Mouse (Mus musculus): ENCODE measurements around the gene Fnip2. TPM values are rescaled to one million over a fixed set of nuclear protein-coding genes. Genes with fewer than 3 reads are reported as not detected.
A peak's percentile ranks its signal among the peaks of the same experiment; 100 is the strongest.

Gene Fnip2
- total and polyA plus RNA-seq, 3 experiments = 4.2 to 28.1 (median 12.2) TPM

DNA sequence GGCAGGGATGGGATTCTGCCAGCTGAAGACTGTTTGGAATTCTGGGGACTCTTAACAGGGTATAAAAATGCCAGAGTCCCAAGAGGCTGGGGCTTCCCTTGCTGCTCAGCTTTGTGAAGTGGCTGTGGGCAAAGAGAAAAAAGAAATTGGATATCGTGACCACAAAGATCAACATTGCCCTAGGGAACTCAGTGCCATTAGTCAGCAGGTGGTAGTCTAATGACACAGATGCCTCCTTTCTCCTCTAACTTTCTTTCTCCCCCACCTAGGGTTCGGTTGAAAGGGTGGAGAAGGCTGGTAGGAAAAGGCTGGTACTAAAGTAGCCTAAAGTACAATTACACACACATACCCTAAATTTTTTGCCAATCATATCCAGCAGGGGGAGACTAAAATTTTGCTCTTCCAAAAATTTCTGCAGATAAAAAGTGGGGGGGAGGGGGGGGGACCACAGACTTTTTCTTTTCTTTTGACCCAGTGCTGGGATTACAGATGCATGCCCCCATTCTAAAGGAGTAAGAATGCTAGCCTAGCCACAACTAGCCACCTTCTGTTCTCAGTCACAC is 66.3 kb downstream of the Fnip2 start:
- Histone ChIP-seq H3K27ac (no peak overlapping the region), H3K4me1 (ENCODE audit: control insufficient read depth, insufficient read depth, low read length) (no peaks in the 10 kb centered on the region), H3K27me3 (ENCODE audit: control insufficient read depth, insufficient read depth, low read length) (no peaks in the 10 kb centered on the region), H3K36me3 (ENCODE audit: control insufficient read depth, insufficient read depth, low read length) (peaks cover 5% of the 10 kb centered on the region; the same call in 1 of the 2 replicates), H3K4me3 (no peak overlapping the region), H3K9ac (ENCODE audit: low read depth, low read length) (no peak overlapping the region), H3K79me2 (replicated peaks; ENCODE audit: control insufficient read depth, insufficient read depth, low read length) (no peaks in the 10 kb centered on the region)
- 84% methylated on average over 2 of the region's 2 CpGs for WGBS
- TF ChIP-seq POLR2A (IDR thresholded peaks at IDR 0.05; ENCODE audit: insufficient read depth, low read depth, low read length) (no peak), CTCF (IDR thresholded peaks at IDR 0.05) (peak; percentile 43)
- intact Hi-C loops (cut with DNase I) = loop anchor here (2.0 to 5.0 kb wide), 5 partner anchors 16 to 298 kb away; partner anchors contain the start of gene Fnip2
- DNase-seq = no peak

DNA sequence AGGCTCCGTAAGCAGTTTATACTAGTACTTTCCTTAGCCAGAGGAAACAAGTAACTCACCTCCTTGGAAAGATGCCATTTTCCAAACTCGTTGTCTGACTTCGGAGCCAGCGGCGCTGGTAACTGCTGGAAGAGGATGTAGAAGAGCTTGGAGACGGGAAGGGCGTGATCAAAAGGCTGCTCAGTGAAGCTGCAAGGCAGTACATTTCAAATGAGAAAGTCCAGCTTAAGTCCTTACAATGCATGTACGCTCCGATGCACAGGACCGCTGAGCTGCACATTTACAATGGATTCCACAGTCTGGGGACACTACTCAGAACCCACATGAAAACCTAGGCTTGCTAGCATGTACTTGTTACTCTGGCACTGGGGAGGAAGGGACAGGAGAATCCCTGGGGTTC is 67.3 kb downstream of the Fnip2 start:
- Histone ChIP-seq H3K4me1 (ENCODE audit: control insufficient read depth, insufficient read depth, low read length) (no peaks in the 10 kb centered on the region), H3K9ac (ENCODE audit: low read depth, low read length) (no peak overlapping the region), H3K4me3 (no peak overlapping the region), H3K36me3 (ENCODE audit: control insufficient read depth, insufficient read depth, low read length) (peaks cover 5% of the 10 kb centered on the region; the same call in 1 of the 2 replicates), H3K79me2 (replicated peaks; ENCODE audit: control insufficient read depth, insufficient read depth, low read length) (no peaks in the 10 kb centered on the region), H3K27me3 (ENCODE audit: control insufficient read depth, insufficient read depth, low read length) (no peaks in the 10 kb centered on the region), H3K27ac (peak overlapping the region; percentile 24; the same call in 1 of the 2 replicates)
- WGBS = 45% methylated on average over 10 of the region's 10 CpGs
- TF ChIP-seq CTCF (IDR thresholded peaks at IDR 0.05) = no peak
- TF ChIP-seq POLR2A (IDR thresholded peaks at IDR 0.05; ENCODE audit: insufficient read depth, low read depth, low read length) = no peak
- 0 out of 2 replicates have a peak, but pooled peaks have one; percentile 60 for TF ChIP-seq EP300 (IDR thresholded peaks at IDR 0.05; ENCODE audit: insufficient read depth, low read depth, low read length)
- DNase-seq = peak in 1 of 2 experiments; percentile 57
- intact Hi-C loops (cut with DNase I) = loop anchor here (2.0 to 5.0 kb wide), 5 partner anchors 17 to 297 kb away; partner anchors contain the start of gene Fnip2

DNA sequence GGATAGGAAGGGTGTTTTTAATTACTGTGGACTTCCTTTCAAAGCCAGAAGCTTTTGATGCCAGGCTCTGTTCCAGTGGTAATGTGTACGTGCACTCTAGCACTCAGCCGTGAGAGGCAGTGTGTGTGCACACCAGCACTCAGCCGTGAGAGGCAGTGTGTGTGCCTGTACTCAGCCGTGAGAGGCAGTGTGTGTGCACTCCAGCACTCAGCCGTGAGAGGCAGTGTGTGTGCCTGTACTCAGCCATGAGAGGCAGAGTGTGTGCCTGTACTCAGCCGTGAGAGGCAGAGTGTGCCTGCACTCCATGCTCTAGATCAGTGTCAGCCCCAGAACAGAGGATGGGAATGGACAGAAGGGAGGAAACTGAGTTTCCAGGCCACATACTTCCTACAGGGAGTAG is 70.9 kb downstream of the Fnip2 start:
- no peaks in the 10 kb centered on the region for H3K79me2 ChIP-seq (replicated peaks; ENCODE audit: control insufficient read depth, insufficient read depth, low read length)
- DNase-seq = no peak
- 86% methylated on average over 6 of the region's 6 CpGs for WGBS
- no peaks in the 10 kb centered on the region for H3K27me3 ChIP-seq (ENCODE audit: control insufficient read depth, insufficient read depth, low read length)
- TF ChIP-seq CTCF (IDR thresholded peaks at IDR 0.05) (no peak), POLR2A (IDR thresholded peaks at IDR 0.05; ENCODE audit: insufficient read depth, low read depth, low read length) (no peak), EP300 (IDR thresholded peaks at IDR 0.05; ENCODE audit: insufficient read depth, low read depth, low read length) (no peak)
- H3K9ac ChIP-seq (ENCODE audit: low read depth, low read length) = no peak overlapping the region
- H3K36me3 ChIP-seq (ENCODE audit: control insufficient read depth, insufficient read depth, low read length) = peaks cover 13% of the 10 kb centered on the region
- H3K27ac ChIP-seq = no peak overlapping the region
- no peaks in the 10 kb centered on the region; the same call in 1 of the 2 replicates for H3K4me1 ChIP-seq (ENCODE audit: control insufficient read depth, insufficient read depth, low read length)
- intact Hi-C loops (cut with DNase I) = loop anchor here (5.0 kb wide), 1 partner anchor 539 kb away; no protein-coding TSS in a partner anchor
- H3K4me3 ChIP-seq = no peak overlapping the region

DNA sequence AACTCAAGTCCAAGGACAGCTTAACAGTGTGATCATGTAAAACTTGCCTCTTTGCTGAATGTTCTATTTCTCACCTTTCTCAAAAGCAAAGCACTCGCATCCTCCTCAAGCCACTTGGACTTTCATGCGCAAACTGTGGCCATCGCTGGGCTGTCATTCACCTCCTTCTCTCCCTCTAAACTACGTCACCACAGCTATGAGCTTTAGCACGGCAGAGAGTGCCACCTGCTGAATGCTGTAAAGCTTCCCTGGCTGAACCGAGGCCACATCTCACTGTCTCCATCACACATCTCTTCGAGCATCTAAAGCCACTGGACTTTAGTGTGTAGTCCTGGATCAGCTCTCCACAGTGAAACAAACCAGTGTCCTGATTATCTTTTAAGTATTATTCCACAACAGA is 72.4 kb downstream of the Fnip2 start:
- H3K27me3 ChIP-seq (ENCODE audit: control insufficient read depth, insufficient read depth, low read length) = no peaks in the 10 kb centered on the region
- no peak overlapping the region for H3K4me3 ChIP-seq
- no peak overlapping the region for H3K27ac ChIP-seq
- no peaks in the 10 kb centered on the region for H3K79me2 ChIP-seq (replicated peaks; ENCODE audit: control insufficient read depth, insufficient read depth, low read length)
- DNase-seq = no peak
- peaks cover 11% of the 10 kb centered on the region for H3K36me3 ChIP-seq (ENCODE audit: control insufficient read depth, insufficient read depth, low read length)
- no peak for TF ChIP-seq EP300 (IDR thresholded peaks at IDR 0.05; ENCODE audit: insufficient read depth, low read depth, low read length)
- TF ChIP-seq CTCF (IDR thresholded peaks at IDR 0.05) = peak; percentile 66
- TF ChIP-seq POLR2A (IDR thresholded peaks at IDR 0.05; ENCODE audit: insufficient read depth, low read depth, low read length) = no peak
- no peak overlapping the region for H3K9ac ChIP-seq (ENCODE audit: low read depth, low read length)
- 72% methylated on average over 7 of the region's 7 CpGs for WGBS
- intact Hi-C loops (cut with DNase I) = loop anchor here (5.0 kb wide), 1 partner anchor 538 kb away; no protein-coding TSS in a partner anchor
- no peaks in the 10 kb centered on the region; the same call in 1 of the 2 replicates for H3K4me1 ChIP-seq (ENCODE audit: control insufficient read depth, insufficient read depth, low read length)

DNA sequence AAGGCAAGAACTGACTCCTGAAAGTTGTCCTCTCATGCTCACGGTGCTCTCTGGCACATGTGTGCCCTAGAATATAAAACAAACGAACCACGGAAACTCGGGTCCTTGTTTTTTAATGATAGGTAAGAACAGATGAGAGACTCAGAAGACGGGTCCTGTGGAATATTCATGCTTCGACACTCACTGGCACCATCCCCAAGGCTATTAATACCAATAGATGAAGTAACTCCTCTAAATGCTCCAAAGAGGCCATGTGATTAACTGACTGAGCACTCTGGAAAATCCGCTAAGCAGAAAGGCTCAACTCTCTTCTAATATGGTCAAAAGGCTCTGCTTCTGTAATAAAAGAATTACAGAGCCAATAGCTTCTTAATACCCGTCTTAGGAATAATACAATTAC is 73.6 kb downstream of the Fnip2 start:
- H3K79me2 ChIP-seq (replicated peaks; ENCODE audit: control insufficient read depth, insufficient read depth, low read length) = no peaks in the 10 kb centered on the region
- no peak overlapping the region for H3K4me3 ChIP-seq
- intact Hi-C loops (cut with DNase I) = no loop called here
- no peak for DNase-seq
- H3K9ac ChIP-seq (ENCODE audit: low read depth, low read length) = no peak overlapping the region
- peaks cover 7% of the 10 kb centered on the region for H3K36me3 ChIP-seq (ENCODE audit: control insufficient read depth, insufficient read depth, low read length)
- WGBS = 66% methylated on average over 8 of the region's 8 CpGs
- no peaks in the 10 kb centered on the region for H3K27me3 ChIP-seq (ENCODE audit: control insufficient read depth, insufficient read depth, low read length)
- TF ChIP-seq POLR2A (IDR thresholded peaks at IDR 0.05; ENCODE audit: insufficient read depth, low read depth, low read length) = no peak
- TF ChIP-seq CTCF (IDR thresholded peaks at IDR 0.05) = no peak
- no peak for TF ChIP-seq EP300 (IDR thresholded peaks at IDR 0.05; ENCODE audit: insufficient read depth, low read depth, low read length)
- H3K4me1 ChIP-seq (ENCODE audit: control insufficient read depth, insufficient read depth, low read length) = no peaks in the 10 kb centered on the region; the same call in 1 of the 2 replicates
- peak overlapping the region; percentile 42 for H3K27ac ChIP-seq

DNA sequence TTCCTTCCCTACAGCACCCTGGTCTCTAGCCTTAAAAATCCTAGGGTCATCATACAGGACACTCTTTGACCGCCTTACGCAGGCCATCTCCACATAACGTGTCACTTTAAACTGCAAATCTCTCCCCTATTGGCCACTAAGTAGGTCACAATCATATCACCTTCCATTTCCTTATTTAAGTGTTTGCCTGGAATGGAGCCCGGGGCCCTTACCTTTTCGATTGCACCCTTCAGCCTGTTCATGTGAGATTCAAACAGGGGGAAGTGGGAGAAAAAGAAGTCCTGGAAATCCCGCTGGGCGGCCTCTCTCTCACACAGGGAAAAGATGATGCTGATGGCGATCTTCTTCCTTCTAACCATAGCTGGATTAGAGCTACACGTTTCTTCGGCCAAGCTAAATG is 74.5 kb downstream of the Fnip2 start:
- intact Hi-C loops (cut with DNase I) = no loop called here
- Histone ChIP-seq H3K4me3 (no peak overlapping the region), H3K27ac (no peak overlapping the region), H3K27me3 (ENCODE audit: control insufficient read depth, insufficient read depth, low read length) (no peaks in the 10 kb centered on the region), H3K36me3 (ENCODE audit: control insufficient read depth, insufficient read depth, low read length) (peaks cover 7% of the 10 kb centered on the region), H3K79me2 (replicated peaks; ENCODE audit: control insufficient read depth, insufficient read depth, low read length) (no peaks in the 10 kb centered on the region), H3K9ac (ENCODE audit: low read depth, low read length) (no peak overlapping the region), H3K4me1 (ENCODE audit: control insufficient read depth, insufficient read depth, low read length) (no peaks in the 10 kb centered on the region; the same call in 1 of the 2 replicates)
- no peak for TF ChIP-seq EP300 (IDR thresholded peaks at IDR 0.05; ENCODE audit: insufficient read depth, low read depth, low read length)
- no peak for DNase-seq
- 82% methylated on average over 10 of the region's 10 CpGs for WGBS
